Mouse (Mus musculus) heart, postnatal 36 days (tissue): ENCODE measurements around the gene Arhgef18. TPM values are rescaled to one million over a fixed set of nuclear protein-coding genes. Genes with fewer than 3 reads are reported as not detected.

ENCODE experiments used
- DNase-seq, 2 experiments: peaks; one replicate each; pipeline ENCODE4 v3.0.0; 2021 to 2022
- intact Hi-C: fragments of 180-260 bp; cut with DNase I; formaldehyde crosslinking; loops from one replicate; pipeline ENCODE4 v1.15.1; 2025
- total RNA-seq, 2 experiments: library from RNA; stranded (reverse); gene quantifications; 2 replicates each; pipeline ENCODE4 v1.2.3; 2021

The Arhgef18 gene
- total RNA-seq, 2 experiments from 2014 or later, result 18.7 to 20.4 TPM

- intact Hi-C loops, result no loop called here
Observed at GRCm38 (mm10) chr8:3436492-3436891, 43.7 kb downstream of the Arhgef18 start.

GRCm38 (mm10) chr8:3439510-3439909 lies 46.7 kb downstream of the Arhgef18 start:
- intact Hi-C loops, result no loop called here
- no peak for DNase-seq

More at GRCm38 (mm10) chr8:3436492-3436891, 43.7 kb downstream of the Arhgef18 start:
- no peak for DNase-seq

GRCm38 (mm10) chr8:3449226-3449625 lies 56.4 kb downstream of the Arhgef18 start:
- intact Hi-C loops, result no loop called here
- no peak for DNase-seq

- intact Hi-C loops, result loop anchor here (10.0 kb wide), 1 partner anchor 96 kb away; the partner anchor contains the start of gene A430078G23Rik
- peak; percentile 57 to 67 for DNase-seq
Observed at GRCm38 (mm10) chr8:3450670-3451069, 57.9 kb downstream of the Arhgef18 start.

- no peak for DNase-seq
- intact Hi-C loops, result loop anchor here (10.0 kb wide), 1 partner anchor 97 kb away; the partner anchor contains the start of gene A430078G23Rik
Observed at GRCm38 (mm10) chr8:3451992-3452391, 59.2 kb downstream of the Arhgef18 start.

- no peak for DNase-seq
- intact Hi-C loops, result loop anchor here (10.0 kb wide), 1 partner anchor 212 kb away; the partner anchor contains the start of genes Fcor and Trappc5
Observed at GRCm38 (mm10) chr8:3463248-3463647, 70.4 kb downstream of the Arhgef18 start.

GRCm38 (mm10) chr8:3464309-3464708 lies 71.5 kb downstream of the Arhgef18 start:
- intact Hi-C loops, result loop anchor here (10.0 kb wide), 1 partner anchor 210 kb away; the partner anchor contains the start of genes Fcor and Trappc5
- DNase-seq, result no peak

- peak; percentile 97 to 99 for DNase-seq
- intact Hi-C loops, result loop anchor here (2.0 to 10.0 kb wide), 2 partner anchors 50 to 208 kb away; partner anchors contain the start of genes Fcor and Trappc5
Observed at GRCm38 (mm10) chr8:3467006-3467885, 74.4 kb downstream of the Arhgef18 start, which contains the start of gene Pex11g. Gene Pex11g (minus strand): TSS chr8:3467680.

- no peak for DNase-seq
- intact Hi-C loops, result loop anchor here (2.0 to 10.0 kb wide), 3 partner anchors 25 to 207 kb away; partner anchors contain the start of genes Fcor, Trappc5 and Zfp358
Observed at GRCm38 (mm10) chr8:3467886-3468545, 75.2 kb downstream of the Arhgef18 start.

- intact Hi-C loops, result loop anchor here (2.0 to 10.0 kb wide), 2 partner anchors 24 to 206 kb away; partner anchors contain the start of genes Fcor, Trappc5 and Zfp358
- no peak for DNase-seq
Observed at GRCm38 (mm10) chr8:3468838-3469237, 76.0 kb downstream of the Arhgef18 start.

- intact Hi-C loops, result no loop called here
- DNase-seq, result no peak
Observed at GRCm38 (mm10) chr8:3470562-3470961, 77.8 kb downstream of the Arhgef18 start, which contains the start of gene Tex45. Gene Tex45 (plus strand): TSS chr8:3470862.

GRCm38 (mm10) chr8:3475715-3476429 lies 83.1 kb downstream of the Arhgef18 start:
- no peak for DNase-seq
- intact Hi-C loops, result no loop called here

- DNase-seq, result no peak
- intact Hi-C loops, result no loop called here
Observed at GRCm38 (mm10) chr8:3480221-3480785, 87.5 kb downstream of the Arhgef18 start.

GRCm38 (mm10) chr8:3481605-3482004 lies 88.8 kb downstream of the Arhgef18 start:
- intact Hi-C loops, result no loop called here
- no peak for DNase-seq

- DNase-seq, result no peak
- intact Hi-C loops, result no loop called here
Observed at GRCm38 (mm10) chr8:3482240-3482740, 89.5 kb downstream of the Arhgef18 start.

- intact Hi-C loops, result no loop called here
- DNase-seq, result no peak
Observed at GRCm38 (mm10) chr8:3483546-3483945, 90.7 kb downstream of the Arhgef18 start.

GRCm38 (mm10) chr8:3485192-3485591 lies 92.4 kb downstream of the Arhgef18 start:
- DNase-seq, result no peak
- intact Hi-C loops, result no loop called here

GRCm38 (mm10) chr8:3492901-3493844 lies 100.4 kb downstream of the Arhgef18 start, which contains the start of gene Zfp358:
Gene Zfp358 (plus strand): TSS chr8:3493138.
- peak; percentile 75 to 78 for DNase-seq
- intact Hi-C loops, result loop anchor here (2.0 kb wide), 2 partner anchors 24 kb away; no protein-coding TSS in a partner anchor
